Mouse (Mus musculus): ENCODE measurements at regions not wholly inside any gene's neighbourhood (a gene's known extent, or its start where the extent isn't known, plus 50 kb on each side); places are given as distances from the start of the nearest gene placed in this dataset.
A peak's percentile ranks its signal among the peaks of the same experiment; 100 is the strongest.

GRCm38 (mm10) chr10:119014731-119015130 lies 144.7 kb upstream of the Dyrk2 start:
- peak; percentile 65 to 77 for DNase-seq

- no peak for DNase-seq
Measured at GRCm38 (mm10) chr10:119013758-119014157, 143.7 kb upstream of the Dyrk2 start.

DNA sequence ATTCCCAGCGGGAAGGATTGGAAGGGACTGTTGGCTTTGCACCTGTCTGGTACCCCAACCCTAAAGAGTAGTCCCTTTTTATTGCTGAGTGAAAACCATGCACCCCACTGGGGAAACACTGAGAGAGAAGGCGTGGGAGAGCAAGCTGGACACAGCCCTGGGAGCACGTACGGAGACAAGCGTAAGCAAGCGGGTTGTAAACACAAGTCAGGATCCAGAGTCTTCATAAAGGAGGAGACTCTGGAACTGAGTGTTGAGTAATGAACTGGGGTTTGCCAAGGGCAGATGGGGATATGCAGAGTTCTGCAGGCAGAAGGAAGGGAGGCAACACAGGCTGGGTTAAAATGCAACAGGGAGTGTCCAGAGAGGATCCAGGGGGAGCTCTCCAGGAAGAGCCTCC lies 141.5 kb upstream of the Dyrk2 start:
- no peak for DNase-seq

DNA sequence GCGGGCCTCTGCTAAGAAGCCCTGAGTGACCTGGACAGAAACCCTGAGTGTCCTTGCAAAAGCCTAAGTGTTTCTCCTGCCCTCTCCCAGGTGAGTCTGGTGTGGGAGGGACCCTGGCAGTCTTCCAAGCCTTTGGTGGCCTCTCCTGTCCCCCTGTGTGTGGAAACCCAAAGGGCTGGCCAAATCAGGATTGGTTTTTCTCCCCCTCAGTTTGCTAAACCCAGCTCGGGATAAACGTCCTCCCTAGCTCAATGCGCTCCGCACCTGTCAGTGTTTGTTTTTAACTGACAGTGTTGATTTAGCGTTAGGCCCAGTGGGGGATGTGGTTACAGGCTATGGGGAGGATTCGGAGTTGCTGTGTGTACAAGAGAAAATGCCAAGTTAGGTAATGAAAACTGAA lies 140.9 kb upstream of the Dyrk2 start:
- peak; percentile 85 to 92 for DNase-seq

- peak; percentile 24 to 48 for DNase-seq
Measured at GRCm38 (mm10) chr10:119006866-119007575, 137.0 kb upstream of the Dyrk2 start.

- no peak for DNase-seq
Measured at GRCm38 (mm10) chr10:119005491-119005890, 135.5 kb upstream of the Dyrk2 start.

DNA sequence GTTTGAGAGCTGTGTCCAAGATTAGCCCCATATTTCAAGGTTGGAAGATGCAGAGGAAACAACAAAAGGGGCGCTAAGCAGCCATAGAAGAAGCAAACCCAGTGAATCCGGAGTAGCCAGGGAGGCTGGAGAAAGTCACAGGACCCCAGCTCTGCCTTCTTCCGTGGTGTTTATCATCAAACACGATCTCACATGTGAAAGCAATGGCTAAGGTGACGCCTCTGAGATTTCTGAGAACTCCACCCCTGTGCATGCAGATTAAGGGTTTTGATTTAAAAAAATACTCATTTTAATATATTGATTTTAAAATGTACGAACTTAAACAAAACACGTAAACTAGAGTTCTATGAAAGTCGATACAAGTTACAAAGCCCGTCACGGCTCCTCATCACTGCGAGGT lies 134.4 kb upstream of the Dyrk2 start:
- no peak for DNase-seq

DNA sequence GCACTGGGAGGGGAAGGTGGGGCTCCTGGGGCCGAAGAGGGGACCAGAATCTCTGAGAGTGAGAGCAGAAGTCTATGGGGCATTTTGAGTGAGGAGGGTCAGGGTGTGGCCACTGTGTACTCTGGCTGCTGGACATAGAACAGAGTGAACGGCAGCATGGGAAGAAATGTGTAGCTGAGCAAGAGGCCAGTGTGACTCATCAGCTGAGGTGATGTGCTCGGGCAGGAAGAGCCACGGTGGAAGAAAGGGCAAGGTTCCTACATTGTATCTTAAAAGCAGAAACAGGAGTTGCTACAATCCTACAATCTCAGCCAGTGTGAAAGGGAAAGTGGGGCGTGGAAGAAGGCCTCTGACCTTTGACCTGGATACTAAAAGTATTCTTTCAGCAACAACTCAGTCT lies 133.8 kb upstream of the Dyrk2 start:
- no peak for DNase-seq

- DNase-seq, result no peak
Measured at GRCm38 (mm10) chr10:119003042-119003441, 133.0 kb upstream of the Dyrk2 start.

GRCm38 (mm10) chr10:119001895-119002294 lies 131.9 kb upstream of the Dyrk2 start:
- no peak for DNase-seq

- no peak for DNase-seq
Measured at GRCm38 (mm10) chr10:119001000-119001780, 131.2 kb upstream of the Dyrk2 start.

DNA sequence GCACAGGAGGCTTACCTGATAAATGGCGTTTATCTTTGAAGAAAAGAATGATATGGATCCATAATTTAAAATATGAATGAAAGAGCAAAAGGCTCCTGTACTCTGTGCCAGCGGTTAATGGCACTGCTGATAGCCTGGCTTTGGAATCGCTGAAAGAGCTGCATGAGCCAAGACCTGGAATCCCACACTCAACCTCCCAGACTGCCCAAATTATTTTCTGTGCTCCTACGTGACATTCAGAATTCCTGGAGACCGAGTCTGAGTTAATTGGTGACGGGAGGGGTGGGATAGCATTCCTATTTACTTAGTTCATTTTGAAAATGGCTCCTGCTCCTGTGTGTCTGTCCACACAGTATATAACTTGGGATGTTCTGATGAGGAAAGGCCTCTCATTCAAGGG lies 129.0 kb upstream of the Dyrk2 start:
- DNase-seq, result no peak

DNA sequence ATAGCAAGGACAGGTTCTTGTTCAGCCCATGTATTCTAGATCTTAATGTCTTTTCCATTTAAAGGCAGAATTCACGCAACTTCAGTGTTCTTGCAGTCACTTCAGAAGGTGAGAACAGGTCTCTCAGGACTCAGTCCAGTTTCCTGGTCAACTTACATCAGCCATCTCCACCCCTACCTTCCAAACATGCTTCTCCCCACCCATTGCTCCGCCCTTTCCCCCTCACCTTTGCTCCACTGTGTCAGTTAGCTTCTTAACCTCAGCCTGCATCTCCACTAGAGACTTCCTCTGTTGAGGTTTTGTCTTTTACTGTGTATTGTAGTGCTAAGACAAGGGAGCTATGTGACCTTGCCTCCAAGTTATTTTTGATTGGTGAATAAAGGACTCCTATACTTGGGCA lies 127.0 kb upstream of the Dyrk2 start:
- DNase-seq, result no peak

- peak; percentile 43 to 58 for DNase-seq
Measured at GRCm38 (mm10) chr10:118993819-118994574, 124.0 kb upstream of the Dyrk2 start.

DNA sequence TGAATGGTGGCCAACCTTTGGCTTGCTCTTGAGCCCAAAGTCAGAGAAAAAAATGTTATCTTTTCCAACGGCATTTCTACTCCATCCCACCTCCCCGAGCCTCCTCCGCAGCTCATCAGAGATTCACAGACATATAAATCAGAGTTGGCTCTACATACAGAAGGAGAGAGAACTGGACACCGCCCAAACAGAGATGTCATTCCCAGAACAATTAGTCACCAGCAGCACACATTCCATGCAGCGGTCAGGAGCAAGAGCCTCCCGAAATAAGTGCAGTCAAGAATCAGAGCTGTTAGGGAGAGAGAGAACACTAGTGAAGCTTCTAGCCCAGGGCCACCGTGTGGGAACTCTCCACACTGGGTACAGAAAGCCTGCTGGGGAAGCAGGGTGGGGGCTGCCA lies 121.2 kb upstream of the Dyrk2 start:
- peak in 1 of 2 experiments; percentile 37 for DNase-seq

DNA sequence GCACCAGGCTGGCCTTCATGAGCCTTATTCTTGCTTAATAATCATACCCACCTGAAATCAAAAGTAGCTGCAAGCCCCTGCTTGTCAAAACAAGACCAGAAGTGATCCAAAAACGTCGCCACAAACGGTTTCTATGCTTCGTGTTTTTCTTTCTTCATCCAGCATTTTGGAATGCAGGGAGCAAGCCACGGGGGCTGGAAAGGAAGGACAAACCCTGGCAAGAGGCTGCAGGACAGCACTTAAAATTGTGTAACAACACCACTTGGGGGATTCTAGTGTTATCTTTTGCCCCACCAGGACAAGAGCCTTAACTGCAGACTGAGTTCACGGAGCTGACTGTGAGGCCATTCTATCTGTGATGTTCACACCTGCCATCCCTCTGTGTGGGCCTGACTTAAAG lies 120.5 kb upstream of the Dyrk2 start:
- no peak for DNase-seq

DNA sequence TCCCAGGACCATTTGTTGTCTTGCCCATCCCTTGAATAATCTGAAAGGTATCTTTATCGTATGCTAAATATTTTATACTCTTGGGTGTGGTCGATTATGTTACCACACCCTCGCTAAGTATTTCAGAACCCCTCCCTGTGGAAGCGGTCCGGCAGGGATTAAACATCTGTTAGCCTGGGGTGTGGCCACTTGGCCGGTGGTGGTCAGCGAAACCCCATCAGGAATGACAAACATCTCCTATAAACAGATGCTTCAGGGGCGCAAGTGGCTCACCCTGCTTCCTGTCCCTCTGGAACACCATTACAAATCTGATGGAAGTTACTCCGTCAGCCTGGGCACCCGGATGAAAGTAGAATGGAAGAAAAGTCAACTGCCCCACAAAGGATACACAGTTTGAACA lies 119.8 kb upstream of the Dyrk2 start:
- no peak for DNase-seq

GRCm38 (mm10) chr10:118988249-118988648 lies 118.2 kb upstream of the Dyrk2 start:
- DNase-seq, result peak in 1 of 2 experiments; percentile 54

- no peak for DNase-seq
Measured at GRCm38 (mm10) chr10:118984580-118984979, 114.6 kb upstream of the Dyrk2 start.

GRCm38 (mm10) chr10:118981446-118981845 lies 111.4 kb upstream of the Dyrk2 start:
- no peak for DNase-seq

DNA sequence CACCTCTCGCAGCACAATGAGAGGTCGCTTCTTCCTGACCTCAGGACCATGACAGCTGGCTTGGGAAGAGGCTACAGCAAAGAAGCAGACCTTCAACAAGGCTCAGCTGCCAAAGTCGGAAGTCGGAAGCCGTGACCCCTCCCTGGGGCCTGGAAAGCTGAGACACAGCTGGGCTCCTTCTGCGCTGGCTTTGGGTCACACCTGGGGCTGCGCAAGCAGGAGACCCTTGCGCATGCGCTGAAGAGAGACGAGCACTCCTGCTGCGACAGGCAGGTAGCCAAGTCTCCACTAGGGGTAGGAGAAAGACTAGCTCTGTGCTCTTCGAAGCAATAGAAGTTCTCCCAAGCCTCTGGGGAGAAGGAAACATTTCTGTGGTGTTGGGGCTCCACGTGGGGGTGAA lies 109.3 kb upstream of the Dyrk2 start:
- DNase-seq, result peak in 1 of 2 experiments; percentile 30

DNA sequence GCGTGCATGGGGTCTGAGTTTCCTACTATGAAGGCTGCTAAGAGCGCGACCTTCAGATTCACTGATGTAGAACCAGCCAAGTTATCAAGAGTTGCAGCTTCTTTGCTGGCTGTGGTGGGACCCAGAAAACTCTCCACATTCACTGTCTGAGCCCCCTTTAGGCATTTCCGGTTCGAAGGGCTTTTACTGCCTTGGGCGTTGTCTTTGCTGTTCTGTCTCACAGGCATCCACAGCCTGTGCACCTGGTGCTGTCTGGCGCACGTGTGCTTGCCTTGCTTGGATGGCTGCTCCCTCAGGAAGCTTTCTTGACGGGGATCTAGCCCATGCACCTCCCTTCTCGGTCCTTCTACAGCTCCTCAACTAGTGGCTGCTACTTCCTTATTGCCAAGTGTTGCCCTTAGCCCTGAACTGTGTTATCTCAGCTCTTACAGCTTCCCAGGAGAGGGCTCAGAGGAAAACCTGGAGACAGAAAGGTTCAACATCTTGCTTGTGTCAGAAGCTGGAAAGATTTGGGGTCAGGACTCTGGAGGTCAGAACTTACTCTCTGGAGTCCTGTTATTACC lies 108.3 kb upstream of the Dyrk2 start:
- DNase-seq, result peak in 1 of 2 experiments; percentile 5

DNA sequence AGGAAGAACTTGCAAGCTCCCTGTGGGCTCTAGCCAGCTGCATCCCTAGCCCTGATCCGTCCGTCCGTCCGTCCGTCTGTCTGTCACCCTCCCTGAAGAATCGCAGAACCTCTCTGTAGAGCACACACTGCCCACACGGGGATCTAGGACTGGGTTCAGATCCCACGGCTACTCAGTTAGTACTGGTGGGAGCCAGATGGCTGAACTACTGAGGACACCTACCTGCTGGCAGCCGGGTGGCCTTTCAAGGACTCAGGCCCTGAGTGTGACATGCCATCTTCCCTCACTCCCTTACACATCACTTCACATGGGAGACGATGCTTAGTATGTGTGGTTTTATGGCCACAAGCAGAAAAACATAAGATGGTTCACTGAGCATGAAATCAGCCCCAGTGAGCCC lies 106.4 kb upstream of the Dyrk2 start:
- DNase-seq, result no peak
